Mouse (Mus musculus) cortical plate, adult 2 months (tissue): ENCODE measurements around the gene Pi4k2a.

Source experiments
- CTCF ChIP-seq: fragments of 200-500 bp; IDR thresholded peaks from 2 replicates; pipeline ENCODE4 v1.5.1; 2011; ENCODE audit warnings: mild to moderate bottlenecking, control low read depth, low read length; ENCODE audit not compliant: insufficient read depth; ENCODE audit errors: extremely low read depth
- POLR2A ChIP-seq: fragments of 200-500 bp; IDR thresholded peaks from 2 replicates; pipeline ENCODE4 v1.6.1; 2011; ENCODE audit warnings: mild to moderate bottlenecking, low read length, control low read depth; ENCODE audit not compliant: insufficient read depth; ENCODE audit errors: extremely low read depth

GRCm38 (mm10) chr19:42051948-42052347 is 38.3 kb upstream of the Pi4k2a start, which contains the start of gene 4933411K16Rik:
- TF ChIP-seq CTCF (no peak), POLR2A (no peak)
